Mouse (Mus musculus) heart, adult 9 months (tissue): ENCODE measurements around the gene Chrne.

Experiments
- DNase-seq, 2 experiments: peaks; one replicate each; pipeline ENCODE4 v3.0.0; 2022; ENCODE audit warnings: low spot score in 2 of 2

The Chrne gene

GRCm38 (mm10) chr11:70619101-70619500 lies at the start of gene Chrne:
Gene Chrne, minus strand, starts transcription at chr11:70619216.
- DNase-seq, result no peak

DNA sequence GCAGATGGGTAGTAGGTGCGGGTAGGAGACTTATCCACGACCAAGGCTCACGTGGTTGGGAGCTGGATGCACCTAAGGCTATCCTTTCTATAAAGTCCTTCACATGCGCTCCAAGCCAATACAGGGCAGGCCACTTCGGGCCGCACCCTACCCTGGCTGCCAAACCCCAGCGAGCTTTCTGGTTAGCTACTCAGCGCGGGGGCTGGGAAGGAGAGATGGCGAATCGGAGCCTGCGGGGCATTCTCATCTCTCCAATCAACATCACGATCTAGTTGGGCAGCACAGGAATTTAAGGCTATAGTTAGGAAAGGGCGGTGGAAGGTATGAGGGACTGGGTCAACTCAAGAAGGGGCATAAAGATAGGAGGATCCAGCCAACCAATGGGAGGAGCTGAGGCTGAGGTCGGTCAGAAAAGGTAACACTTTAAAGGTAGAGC lies 49.3 kb upstream of the Chrne start:
- DNase-seq, result no peak

- DNase-seq, result no peak
Measured at GRCm38 (mm10) chr11:70667271-70668150, 48.5 kb upstream of the Chrne start.

GRCm38 (mm10) chr11:70666687-70667086 lies 47.7 kb upstream of the Chrne start:
- no peak for DNase-seq

DNA sequence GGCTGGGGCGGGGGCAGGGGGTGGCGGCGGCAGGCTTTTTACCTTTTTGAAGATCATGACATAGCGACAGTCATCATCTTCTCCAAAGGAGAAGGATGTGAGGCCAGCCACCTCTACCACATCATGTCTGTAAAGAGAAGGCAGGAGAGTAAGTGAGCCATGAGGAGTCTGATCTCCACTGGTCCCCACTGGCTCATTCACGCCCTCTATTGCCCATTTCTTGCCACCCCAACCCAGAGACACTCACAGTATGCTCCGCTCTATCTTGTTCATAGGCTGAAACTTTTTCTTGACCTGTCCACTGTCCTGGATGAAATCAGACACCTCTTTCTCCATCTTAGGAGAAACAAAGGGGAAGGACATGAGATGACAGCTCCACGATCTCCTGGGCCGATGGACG lies 45.7 kb upstream of the Chrne start:
- DNase-seq, result no peak

DNA sequence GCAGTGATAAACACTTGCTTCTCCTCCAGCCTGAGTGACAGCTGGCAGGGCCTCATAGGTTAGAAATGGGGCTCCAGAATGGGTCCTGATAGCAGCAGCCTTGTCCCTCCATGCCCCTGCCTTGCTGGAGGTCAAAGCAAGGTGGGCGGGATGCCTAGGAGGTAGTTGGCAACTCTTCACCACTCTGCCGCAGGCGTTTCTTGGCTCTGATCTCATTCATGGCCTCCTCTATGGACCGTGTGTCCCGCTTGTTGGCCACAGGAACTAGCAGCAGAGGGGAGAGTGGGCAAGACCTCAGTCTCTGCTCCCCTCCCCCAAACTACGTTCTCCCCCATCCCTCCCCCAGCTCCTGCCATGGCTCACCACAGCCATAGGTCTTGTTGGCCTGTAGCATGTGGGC lies 44.9 kb upstream of the Chrne start:
- DNase-seq, result peak; percentile 62 to 73

DNA sequence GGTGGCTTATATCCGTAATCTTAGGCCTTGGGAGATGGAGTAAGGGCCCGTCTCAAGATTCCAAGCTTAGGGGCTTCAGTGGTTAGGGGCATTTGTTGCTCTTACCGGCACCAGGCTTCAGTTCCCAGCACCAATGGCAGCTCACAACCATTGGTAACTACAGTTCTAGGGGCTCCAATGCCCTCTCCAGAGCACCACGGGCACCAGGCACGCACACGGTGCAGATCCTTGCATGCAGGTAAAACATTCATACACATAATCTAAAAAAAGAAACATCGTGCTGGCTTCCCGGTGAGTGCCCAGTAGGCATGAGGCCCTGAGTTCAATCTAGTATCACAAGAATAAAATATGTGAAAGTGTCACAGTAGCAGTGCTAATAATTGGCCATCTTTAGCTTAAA lies 44.1 kb upstream of the Chrne start:
- DNase-seq, result no peak

GRCm38 (mm10) chr11:70660571-70660970 lies 41.6 kb upstream of the Chrne start:
- no peak for DNase-seq

- no peak for DNase-seq
Measured at GRCm38 (mm10) chr11:70658942-70659341, 39.9 kb upstream of the Chrne start.

GRCm38 (mm10) chr11:70658521-70658920 lies 39.5 kb upstream of the Chrne start:
- no peak for DNase-seq

DNA sequence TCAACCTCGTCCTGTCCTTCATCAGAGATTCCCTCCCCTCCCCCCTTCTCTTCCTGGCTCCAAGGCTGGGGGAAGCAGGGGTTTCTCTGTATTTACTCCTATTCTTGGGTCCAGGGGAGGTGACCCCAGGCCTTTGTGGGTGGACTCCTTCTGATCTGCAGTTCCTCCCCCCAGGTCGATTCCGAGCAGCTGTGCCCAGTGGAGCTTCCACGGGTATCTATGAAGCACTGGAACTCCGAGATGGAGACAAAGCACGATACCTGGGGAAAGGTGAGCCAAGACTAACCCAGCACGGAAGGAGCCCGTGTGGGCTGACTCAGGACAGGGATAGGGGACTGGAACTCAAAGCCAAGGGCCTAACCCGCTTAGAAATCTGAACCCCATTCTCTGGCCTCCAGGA lies 39.0 kb upstream of the Chrne start:
- no peak for DNase-seq

- DNase-seq, result no peak
Measured at GRCm38 (mm10) chr11:70657573-70657972, 38.6 kb upstream of the Chrne start.

- peak in 1 of 2 experiments; percentile 51 for DNase-seq
Measured at GRCm38 (mm10) chr11:70656964-70657363, 37.9 kb upstream of the Chrne start, which contains the start of gene Eno3. Gene Eno3, plus strand, starts transcription at chr11:70657202.

GRCm38 (mm10) chr11:70656456-70656927 lies 37.5 kb upstream of the Chrne start:
- DNase-seq, result peak; percentile 82 to 89

DNA sequence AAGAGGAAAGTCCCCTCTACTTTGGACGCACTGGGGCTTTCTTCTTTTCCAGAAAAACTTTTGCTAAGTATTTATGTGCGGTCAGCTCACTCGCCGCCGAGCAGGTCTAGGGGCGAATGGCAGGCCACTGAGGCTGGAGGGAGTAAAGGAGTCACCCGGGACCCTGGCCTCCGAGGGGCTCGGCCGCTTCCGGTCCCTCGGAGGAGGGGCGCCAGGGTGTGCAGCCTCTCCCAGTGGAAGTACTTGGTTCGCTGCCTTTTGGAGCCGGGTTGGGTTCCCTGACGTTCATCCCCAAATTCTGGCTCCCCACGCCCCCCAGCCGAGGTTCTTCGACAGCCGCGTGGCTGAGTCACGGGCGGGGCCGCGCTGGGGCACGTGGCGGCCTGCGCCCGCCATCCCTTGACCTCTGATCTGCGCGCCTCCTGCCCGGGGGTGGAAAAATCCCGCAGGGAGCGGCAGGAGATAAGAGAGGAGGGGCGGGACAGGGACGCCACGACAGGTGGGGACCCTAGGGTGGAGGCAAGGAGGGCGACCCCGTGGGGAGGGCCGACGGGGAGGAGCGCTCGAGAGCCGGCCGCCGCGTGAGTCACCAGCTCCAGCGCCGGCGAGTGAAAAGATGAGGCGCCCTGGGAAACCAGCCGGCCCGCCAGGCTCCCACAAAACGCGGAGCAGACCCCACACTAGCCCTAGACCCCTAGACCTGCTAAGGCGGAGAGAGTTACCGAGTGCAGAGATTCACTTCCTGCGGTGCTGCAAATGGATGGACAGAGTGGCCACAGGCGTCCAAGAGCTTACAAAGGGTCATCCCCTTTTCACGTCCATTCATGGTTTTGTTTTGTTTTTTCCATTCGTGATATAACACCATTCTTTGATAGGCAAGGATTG lies 36.8 kb upstream of the Chrne start:
- DNase-seq, result peak; percentile 78 to 81

- peak; percentile 82 to 83 for DNase-seq
Measured at GRCm38 (mm10) chr11:70654923-70655570, 36.0 kb upstream of the Chrne start.

DNA sequence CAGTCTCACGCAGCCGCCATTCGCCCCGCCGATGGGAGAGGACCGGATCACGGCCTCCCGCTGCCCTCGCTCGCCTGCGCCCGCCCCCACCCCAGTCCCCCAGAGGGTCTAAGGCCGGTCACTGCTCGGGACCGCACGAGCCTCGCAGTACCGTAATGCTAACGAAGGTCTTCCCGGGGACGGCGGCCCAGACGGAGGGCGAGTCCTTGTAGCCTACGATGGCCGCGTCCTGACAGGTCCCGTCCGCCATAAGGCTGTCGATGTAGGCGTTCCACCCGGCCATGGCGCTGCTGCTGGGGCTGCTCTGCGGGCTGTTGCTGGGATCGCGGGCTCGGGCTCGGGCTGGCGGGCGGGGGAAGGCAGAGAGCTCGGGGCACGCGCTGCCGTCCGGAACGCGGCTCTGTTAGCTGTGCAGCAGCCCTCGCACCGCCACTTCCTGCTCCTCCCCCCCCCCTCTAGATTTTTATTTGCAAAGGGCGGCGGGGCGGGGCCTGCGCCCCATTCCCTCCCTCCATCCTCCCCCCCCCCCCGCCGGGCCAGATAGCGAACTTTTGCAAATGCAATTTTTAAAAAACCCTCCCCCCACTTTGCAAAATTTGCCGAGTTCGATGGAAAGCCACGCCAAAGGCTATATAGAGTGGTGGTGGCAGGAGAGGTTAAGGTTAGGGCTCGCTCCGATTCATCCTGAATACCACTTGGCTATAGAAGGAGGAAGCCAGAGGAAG lies 35.3 kb upstream of the Chrne start, which contains the start of gene Pfn1:
TSS of gene Pfn1 (minus strand) at position 447 of the 725 bp plus-strand sequence.
- peak; percentile 68 to 76 for DNase-seq

- DNase-seq, result peak; percentile 64 to 70
Measured at GRCm38 (mm10) chr11:70653345-70654197, 34.6 kb upstream of the Chrne start.

DNA sequence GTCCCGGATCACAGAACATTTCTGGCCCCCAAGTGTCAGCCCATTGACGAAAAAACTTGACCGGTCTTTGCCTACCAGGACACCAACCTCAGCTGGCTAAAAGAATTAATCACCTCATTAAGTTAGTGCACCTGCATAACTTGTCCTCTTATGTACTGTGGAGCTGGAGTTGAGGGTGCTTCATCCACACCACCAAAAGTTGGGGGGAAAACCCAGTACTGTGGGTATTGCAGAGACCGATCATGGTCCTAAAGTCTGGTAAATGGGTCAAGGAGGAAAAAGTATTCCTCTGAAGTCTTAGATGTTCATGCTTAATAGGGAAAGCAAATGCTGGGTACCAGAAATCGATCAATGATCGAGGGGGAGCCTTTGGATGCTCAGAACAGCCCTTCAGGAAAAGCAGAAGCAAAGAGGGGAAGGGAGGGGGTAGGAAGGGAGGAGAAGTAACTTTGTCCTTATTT lies 33.9 kb upstream of the Chrne start:
- DNase-seq, result no peak
